Mouse (Mus musculus) forelimb bud, embryonic 11.5 days (tissue): ENCODE results near the gene AC131692.1.

Experiments used
- DNase-seq: peaks from one replicate; pipeline ENCODE4 v3.0.0-alpha.2; 2012; ENCODE audit warnings: low read depth, low spot score

Gene AC131692.1

DNA sequence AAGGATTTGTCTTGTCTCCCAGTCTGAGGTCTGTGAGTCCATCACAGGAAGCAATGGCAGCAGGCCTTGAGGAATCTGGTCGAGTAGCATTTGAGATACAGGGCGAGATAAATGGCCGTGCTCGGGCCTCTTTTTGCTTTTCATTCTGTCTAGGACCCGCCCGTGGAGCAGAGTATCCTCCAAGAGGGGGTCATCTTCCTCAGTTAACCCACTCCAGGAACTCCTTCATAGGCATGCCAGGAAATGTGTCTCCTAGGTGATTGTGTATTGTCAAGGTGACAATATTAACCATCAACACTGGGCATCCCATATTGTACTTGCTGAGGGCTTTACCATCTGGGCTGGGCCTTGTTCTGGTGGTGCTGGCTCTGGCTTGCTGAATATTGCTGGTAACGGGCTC, at the start of gene AC131692.1:
Gene AC131692.1 (plus strand): TSS at position 301 of the 400 bp plus-strand sequence.
- DNase-seq, result no peak

DNA sequence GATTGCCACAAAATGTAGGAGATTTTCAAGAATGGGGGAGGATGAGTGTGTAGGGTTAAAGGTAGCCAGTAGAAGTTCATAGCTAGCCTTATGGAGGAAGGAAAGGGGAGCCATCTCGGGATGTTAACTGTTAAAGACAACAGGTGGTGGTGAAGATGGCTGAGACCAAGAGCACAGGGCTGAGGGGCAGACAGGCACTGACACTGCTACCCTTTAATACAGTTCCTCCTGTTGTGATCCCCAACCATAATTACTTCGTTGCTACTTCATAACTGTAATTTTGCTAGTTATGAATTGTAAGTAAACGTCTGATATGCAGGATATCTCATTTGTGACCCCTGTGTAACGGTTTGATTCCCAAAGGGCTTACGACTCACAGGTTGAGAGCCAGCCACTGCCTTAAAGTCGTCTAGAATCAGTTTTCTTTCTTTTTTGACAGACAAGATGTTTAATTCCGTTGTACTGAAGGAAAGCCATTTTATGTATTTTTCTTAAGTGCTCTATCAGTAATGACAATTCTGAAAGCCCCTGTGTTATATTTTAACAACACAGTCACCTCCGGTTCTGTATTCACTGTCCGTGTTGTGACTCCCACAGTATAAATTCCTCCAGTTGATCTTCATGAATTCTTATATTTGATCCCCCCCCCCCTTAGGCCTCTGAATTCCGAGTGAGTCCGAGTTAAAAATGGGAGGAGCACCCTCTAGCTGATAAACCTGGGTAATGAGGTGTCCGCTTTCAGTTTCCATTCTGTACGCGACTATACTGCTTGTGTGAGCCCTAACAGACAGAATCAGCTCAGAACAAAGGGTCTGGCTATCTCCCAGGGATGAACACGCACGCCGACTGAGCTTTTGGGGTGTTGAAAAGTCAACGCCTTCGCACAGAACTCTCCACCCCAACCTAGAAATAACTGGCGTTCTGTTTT, 48.6 kb upstream of the AC131692.1 start:
- DNase-seq, result no peak

DNA sequence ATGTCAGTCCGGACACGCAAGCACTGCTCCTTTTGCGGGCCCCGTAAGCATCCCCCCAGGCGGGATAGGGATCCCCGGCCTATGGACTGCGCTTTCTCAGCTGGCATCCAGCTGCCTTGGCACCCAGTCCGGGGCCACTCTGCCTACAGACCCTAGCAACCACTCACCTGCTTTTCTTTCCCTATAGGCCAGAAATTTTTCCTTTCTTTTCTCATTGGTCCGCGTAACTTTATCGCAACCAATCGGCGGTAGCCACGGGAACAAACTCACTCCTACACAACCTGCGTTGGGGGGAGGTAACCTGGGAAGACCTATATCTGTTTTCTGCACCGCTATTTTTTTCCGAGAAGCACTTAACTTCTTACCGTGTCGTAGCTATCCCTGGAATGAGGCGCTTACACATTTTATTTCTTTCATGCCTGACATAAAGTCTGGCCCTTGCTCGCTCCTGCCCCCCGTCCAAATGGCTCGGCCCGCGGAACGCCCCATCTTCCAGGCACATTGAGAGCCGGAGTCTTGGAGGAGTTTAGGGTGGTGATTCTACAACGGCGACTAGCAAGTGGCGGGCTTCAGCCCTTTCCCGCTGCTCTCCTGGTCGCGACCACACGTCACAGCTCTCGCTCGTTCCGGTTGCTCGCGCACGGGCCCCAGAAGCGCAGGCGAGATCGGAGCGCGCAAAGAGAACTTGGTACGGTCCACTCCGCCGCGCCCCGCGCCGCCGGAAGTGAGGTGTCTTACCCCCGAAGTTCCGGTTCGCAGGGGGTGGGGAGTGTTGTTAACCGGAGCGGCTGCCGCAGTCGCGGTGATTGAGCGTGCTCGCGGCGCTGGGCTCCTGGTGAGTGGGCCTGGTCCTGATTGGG, 47.7 kb upstream of the AC131692.1 start, which contains the start of gene Syvn1:
Gene Syvn1 (plus strand): TSS at position 283 of the 860 bp plus-strand sequence.
- DNase-seq, result peak; percentile 97

DNA sequence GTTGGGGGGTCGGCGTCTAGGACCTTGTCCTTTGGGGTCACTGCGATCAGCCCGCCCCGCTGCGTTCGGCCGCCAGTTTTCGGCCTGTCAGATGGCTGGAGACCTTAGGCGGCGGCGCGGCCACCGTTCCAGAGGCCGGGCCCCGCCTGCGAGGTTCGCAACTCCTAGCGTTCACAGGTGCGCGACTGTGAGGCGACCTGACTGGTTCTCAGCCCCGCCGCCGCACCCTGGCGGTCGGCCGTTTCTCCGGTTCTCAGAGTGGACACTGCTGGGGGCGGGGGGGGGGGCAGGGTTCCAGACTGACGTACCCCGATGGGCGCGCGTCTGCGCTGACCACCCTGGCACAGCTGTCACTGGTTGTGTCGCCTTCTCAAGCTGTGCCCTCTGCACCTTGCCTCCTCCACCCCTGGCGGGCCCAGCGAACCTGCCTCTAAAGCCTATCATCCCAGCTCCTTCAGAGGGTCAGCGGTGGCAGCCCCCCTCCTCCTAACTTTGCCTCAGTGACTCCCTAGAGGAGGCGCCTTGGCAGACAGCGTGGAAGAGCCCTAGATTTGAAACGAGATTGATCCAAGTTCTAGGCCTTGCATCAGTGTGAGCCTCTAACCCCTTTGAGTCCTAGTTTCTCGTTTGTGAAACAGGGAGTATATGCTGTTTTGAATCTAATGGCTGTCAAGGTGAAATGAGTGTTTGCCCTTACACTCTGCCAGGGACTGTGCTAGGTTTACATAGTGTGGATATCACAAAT, 46.9 kb upstream of the AC131692.1 start:
- DNase-seq, result no peak

DNA sequence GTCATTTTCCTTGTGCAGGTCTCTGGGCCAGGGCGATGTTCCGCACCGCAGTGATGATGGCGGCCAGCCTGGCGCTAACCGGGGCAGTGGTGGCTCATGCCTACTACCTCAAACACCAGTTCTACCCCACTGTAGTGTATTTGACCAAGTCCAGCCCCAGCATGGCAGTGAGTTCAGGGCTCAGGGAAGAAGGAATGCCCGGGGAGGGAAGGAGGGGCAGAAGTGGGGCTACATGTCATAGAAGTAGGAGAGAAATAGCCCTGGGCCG, 46.4 kb upstream of the AC131692.1 start:
- DNase-seq, result no peak

DNA sequence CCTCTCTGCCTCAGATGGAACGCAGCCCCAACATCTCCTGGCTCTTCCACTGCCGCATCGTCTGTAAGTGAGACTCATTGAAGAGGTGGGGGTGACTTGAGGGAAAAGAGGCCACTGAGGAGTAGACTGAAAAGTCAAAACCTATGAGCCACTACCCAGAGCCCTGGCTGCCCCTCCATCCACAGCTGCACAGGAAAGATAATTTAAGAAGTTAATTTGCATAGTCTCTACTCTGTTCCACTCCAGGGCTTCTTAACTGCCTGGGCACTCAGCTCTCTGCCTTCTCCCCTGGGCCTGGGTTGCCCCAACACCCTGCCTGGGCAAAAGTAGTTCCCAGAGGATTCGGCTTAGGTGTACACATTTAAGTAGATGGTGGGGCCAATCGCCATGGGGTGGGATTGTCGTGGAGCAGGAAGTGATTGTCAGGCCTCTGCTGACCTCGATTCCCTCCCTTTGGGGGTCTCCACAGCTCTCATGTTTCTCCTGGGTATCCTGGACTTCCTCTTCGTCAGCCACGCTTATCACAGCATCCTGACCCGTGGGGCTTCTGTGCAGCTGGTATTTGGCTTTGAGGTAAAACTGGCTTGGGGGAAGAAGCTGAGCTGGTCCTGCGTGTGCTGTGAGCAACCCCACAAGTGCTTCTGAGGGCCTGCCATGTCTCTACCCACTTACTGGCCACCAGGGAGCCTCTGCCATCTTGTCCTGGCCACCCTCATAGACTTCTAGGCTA, 45.4 kb upstream of the AC131692.1 start:
- DNase-seq, result no peak

DNA sequence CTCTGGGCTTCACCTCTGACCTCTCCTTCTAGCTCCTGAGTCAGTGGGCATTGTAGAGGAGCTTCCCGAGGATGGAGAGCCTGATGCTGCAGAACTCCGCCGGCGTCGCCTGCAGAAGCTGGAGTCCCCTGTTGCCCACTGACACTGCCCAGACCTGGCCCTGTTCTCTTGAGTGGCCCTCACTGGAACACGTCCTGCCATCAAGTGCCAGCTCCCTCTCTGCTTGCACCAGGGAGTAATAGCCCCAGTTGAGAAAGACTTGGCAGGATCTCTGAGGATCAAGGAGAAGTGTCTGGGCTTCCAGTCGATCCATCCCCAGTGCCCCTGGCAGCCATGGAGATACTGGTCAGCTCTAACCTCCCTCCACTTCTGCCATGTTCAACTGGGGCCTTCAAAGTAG, 41.7 kb upstream of the AC131692.1 start:
- DNase-seq, result no peak

DNA sequence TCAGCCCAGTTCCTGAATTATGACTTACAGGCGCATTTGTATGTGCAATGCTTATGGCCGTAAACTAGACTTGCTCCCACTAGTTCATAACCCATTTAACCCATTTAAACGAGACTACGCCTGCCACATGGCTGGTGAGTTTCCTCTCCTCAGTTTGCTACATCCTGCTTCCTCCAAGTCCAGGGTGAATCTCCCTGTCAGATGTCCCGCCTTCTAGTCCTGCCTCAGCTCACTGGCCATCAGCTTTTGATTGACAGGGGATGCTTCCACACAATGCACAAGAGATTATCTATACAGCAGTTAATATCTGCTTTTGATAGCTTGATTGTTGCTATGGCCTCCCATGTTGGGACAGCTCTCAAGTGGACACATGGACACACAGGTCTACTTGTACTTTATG, 39.9 kb upstream of the AC131692.1 start:
- DNase-seq, result no peak

DNA sequence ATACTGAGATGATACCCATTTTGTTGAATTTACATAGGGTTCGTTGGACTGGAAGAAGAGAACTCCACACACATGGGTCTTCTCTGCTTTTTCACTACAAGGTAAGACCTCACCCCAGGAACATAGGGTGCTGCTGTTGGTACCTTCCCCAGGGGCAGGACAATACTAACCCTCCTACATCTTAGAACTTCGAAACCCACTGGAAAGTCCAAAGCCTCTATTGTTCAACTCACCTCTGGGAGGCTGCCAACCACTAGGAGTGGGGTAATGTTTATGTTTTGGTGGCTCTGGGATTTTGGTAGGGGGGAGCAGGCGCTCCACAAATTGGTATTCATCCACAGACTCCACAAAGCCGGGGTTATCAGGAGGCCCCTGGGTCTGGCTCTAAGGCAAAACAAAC, 37.5 kb upstream of the AC131692.1 start:
- no peak for DNase-seq

DNA sequence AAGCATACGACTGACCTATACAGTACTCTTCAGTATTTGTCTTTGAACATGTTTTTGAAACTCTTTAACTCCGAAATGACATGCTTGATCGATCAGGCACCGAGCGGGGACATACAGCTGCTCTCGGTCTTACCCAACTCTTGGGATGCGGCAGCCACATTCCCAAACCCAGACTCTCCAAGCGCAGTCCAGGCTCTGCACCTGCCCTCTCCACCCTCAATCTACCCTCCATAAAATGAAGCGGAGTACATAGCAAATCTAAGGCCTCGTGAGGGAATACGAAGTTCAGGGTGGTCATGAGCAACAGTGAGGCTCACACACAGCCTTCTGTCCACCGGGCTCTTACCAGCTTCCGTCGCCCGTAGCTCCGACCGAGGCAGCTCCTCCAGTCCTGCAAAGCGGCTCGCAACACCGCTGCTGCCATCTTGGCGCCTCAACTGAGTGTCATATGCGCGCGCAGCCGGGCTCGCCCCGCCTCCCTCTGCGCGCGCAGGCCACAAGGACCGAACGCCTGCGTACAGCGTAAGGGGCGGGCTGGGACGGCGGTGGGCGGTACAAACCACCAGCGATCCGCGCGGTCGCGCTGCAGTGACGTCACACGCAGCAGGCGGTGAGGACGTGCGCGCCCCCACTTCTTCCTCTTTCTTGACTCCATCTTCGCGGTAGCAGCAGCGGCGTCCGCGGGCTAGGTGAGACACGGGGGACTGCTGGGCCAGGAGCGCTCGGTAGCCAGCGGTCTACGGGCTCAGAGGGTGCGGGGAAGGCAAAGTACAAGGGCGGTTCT, 36.7 kb upstream of the AC131692.1 start, which contains the start of the genes Mrpl49 and Fau:
Gene Mrpl49 (minus strand): TSS at position 473 of the 784 bp plus-strand sequence.
Gene Fau (plus strand): TSS at position 532 of the 784 bp plus-strand sequence.
- DNase-seq, result peak; percentile 98

DNA sequence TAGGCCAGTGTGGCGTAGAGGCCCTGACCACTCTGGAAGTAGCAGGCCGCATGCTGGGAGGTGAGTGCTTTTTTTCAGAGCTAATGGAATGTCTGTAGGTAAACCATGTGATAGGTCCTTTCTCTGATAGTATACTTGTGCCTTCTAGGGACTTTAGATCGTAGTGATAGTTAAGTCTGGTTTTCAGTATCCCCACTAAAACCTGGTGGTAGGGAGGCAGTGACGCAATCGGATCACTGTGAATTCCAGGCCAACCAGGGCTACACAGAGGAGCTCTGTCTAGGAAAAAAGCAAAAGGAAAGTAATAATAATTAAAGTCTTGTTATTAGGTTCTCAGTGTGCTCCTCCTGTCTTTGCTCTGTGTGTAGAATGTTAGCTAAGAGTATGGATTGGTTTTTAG, 35.7 kb upstream of the AC131692.1 start:
- no peak for DNase-seq

DNA sequence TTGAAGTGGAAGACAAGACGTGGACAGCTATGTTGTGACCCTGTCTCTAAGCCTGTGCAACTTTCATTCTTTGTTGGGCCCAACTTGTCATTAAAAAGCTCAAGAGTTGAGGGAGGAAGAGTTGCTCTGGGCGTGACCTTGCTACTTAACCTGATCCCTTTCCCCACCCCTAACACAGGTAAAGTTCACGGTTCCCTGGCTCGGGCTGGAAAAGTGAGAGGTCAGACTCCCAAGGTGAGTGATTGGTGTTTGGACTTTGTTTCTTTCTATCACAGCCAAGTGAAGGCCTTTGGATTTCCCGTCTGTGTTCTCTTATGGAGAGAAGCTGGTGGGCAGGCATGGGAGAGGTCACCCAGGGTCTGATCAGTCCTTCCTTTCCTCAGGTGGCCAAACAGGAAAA, 35.3 kb upstream of the AC131692.1 start:
- DNase-seq, result no peak

DNA sequence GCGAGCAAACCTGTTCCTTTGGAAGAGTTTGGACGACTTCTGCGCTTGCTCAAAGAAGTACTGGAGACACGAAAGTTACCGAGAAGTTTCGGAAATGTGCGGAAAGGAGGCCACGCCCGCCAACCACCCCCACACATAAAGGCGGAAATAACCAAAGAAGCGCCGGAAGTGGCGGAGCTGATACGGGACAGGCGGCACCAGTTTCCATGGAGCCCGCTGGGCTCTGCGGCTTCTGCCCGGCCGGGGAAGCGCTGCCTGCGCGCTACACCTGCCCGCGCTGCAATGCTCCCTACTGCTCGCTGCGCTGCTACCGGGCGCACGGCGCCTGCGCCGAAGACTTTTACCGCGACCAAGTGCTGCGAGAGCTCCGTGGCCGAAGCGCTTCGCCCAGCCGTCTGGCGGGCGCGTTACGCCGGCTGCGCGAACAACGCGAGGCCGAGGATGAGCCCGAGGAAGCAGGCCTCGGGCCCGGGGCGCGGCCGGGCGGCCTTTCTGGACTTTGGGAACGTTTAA, 33.1 kb upstream of the AC131692.1 start, which contains the start of gene Znhit2:
Gene Znhit2 (plus strand): TSS at position 172 of the 513 bp plus-strand sequence.
- DNase-seq, result peak; percentile 92

DNA sequence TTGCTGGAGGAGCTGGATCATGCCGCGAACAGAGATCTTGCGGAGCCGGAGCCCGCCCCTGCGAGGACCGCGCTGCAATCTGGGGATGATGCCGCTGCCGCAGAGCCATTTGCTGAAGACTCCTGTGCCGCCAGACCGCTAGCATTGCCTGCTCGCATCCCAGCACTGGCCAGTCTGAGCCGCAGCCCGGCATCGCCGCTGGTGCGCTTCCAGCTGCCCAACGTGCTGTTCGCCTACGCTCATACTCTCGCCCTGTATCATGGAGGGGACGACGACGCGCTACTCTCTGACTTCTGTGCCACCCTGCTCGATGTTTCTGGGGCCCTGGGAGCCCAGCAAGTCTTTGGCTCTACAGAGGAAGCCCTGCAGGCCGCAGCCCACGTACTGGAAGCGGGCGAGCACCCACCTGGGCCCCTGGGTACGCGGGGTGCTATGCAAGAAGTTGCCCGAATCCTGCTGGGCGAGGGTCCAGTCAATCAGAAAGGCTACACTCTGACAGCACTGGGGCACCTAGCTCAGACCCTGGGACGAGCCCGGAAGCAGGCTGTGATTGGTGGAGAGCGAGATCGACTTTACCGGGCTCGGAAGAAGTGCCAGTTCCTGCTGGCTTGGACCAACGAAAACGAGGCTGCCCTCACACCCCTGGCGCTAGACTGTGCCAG, 32.4 kb upstream of the AC131692.1 start:
- no peak for DNase-seq

DNA sequence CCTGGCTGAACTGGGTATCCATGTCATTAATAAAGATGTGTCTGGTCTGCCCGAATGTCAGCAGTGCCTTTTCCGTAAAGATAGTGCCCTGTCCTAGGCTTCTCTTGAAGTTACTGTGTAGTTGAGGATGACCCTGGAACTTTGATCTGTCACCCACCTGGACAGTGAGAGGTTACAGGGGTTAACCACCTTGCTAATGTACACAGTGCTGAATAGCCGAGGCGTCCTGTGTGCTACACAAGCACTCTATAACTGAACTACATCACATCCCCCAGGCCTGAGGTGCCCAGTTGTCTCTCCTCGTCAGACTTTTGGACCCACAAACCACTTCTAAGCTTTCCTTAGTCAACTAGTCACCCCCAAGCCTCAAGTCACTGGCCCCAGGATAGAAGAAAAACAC, 31.8 kb upstream of the AC131692.1 start:
- DNase-seq, result no peak

DNA sequence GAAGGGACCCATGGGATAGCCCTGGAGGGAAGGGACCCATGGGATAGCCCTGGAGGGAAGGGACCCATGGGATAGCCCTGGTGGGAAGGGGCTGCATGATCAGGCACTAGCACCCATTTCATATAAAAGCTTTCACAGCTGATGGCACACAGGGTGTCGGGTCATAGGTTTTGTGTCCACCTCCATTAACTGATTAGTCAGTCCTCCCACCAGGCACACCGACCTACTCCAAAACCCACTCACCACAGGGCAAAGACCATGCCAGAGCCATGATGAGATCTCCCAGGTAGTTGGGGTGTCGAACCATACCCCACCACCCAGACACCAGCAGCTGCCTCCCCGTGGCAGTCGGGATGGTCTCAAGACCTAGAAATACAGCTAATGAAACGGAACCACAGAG, 31.1 kb upstream of the AC131692.1 start:
- DNase-seq, result no peak

DNA sequence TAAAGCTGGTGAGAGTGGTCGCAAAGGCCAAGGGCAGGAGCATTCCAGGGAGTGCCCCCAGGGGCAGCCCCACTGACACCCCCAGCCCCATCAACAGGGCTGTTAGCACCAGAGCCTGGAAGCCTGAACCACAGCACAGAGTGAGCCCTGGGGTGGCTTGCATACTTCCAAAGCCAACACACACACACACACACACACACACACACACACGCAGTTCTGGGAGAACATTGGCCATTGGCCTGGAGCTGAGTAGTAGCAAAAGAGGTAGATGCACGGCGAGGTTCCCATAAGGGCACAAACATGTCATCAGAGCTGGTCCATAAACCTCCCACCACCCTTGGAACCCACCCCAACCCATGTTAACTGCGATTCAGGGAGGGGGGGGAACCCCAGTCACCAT, 27.6 kb upstream of the AC131692.1 start:
- no peak for DNase-seq

DNA sequence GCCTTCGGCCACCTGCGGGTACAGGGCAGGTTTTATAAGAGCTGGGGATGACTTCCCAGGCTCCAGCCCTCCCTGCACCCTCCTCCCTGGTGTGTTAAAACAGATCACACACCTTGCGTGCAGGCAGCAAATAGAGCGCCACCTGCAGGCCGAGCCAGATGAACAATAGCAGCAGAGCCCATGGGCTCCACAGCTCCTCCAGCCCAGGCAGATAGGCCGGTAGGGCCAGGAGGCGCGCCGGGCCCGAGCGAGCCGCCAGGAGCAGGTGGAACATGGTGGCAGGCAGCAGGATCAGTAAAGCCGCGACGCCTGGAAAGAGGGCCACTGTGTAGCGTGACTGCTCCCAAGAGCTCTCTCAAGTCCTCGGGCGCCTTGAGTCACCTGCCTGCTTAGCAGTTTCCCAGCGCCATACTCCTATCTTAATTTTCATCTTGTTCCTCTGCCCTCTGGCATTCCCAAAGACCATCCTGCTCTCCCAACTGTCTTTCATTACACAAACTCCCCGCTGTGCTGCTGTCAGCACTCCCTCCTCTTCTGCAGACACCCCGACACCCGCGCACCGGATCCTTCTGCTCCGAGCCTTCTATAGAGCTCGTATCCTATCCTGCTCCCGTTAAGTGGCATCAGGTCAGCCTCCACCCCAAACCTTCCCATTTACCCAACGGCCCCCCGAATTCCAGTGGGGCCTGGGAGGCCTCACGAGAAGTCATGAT, 27.1 kb upstream of the AC131692.1 start:
- peak; percentile 85 for DNase-seq
